8 mouse cellular contexts compared by ENCODE assay signal in the genomic region with DNA sequence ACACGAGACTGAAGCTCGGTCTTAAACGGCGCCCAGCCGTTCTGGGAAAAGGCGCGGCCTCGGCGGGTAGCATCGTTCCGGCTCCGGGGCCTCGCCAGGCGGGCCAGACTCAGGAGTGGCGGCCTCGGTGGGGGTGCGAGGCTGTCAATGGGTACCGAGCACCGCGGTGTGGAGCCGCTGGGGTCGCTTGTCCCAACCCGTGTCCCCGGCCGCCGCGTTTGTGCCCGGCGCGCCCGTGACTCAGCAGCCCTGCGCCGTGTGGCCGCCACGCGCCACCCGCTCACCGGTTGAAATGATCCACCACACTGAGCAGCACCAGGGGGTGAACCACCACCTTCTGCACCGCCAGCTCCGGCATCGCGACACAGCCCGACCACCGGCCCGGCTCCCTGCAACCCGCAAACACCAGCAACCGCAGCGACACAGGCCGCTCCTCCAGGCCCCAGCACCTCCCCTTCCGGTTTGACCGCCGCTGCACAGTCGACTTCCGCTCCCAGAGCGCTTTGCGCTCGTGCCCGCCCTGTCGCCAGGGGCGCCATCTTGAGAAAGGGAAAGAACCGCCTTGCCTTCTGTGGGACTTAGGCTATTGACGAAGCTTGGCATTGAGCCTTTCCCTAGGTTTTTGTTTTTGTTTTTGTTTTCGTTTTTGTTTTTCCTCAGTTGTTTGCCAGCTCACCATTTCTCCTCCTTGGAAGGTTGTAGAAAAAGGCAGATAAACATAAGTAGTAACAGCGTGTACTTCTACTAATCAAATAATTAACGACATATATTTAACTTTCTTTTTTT. TPM values are rescaled to one million over a fixed set of nuclear protein-coding genes. Genes with fewer than 3 reads are reported as not detected.
DNase-seq lines count a peak whose midpoint lies in the region; ATAC-seq and TF ChIP-seq lines count a peak whose summit lies in the region.

A gene (minus strand): TSS at position 470 of the 786 bp plus-strand sequence.

- TF ChIP-seq POLR2A in liver, adult 2 months (IDR thresholded peaks at IDR 0.05; ENCODE audit: extremely low read depth, insufficient read depth, low read length): peak; percentile 79
- TF ChIP-seq POLR2A in myocyte (IDR thresholded peaks at IDR 0.05; ENCODE audit: insufficient read length, low read depth): peak; percentile 94

- peak; percentile 19; the same call in 1 of the 2 replicates for TF ChIP-seq CTCF in liver, adult 2 months (IDR thresholded peaks at IDR 0.05; ENCODE audit: low read depth, low read length)

- ATAC-seq in erythroblast, adult 5-6 weeks (replicated peaks; ENCODE audit: low FRiP score, poor library complexity, severe bottlenecking): peak; percentile 100
- ATAC-seq in heart, embryonic 11.5 days (replicated peaks; ENCODE audit: insufficient number of reproducible peaks, low FRiP score, low TSS enrichment): peak; percentile 93
- ATAC-seq in kidney, embryonic 16.5 days (ENCODE audit: low FRiP score, low TSS enrichment): peak; percentile 98

- peak within 1 kb of the TSS; percentile 98 for H3K4me3 ChIP-seq in heart, embryonic 11.5 days (ENCODE audit: low read depth, low read length)
- peak within 1 kb of the TSS; percentile 98 for H3K4me3 ChIP-seq in kidney, embryonic 16.5 days (ENCODE audit: low read length)
- H3K4me3 ChIP-seq in liver, adult 2 months (ENCODE audit: insufficient read depth, low read depth, low read length): peak within 1 kb of the TSS; percentile 98
- H3K4me3 ChIP-seq in myocyte: peak within 1 kb of the TSS; percentile 91

- no peaks in the 10 kb centered on the region for H3K27me3 ChIP-seq in heart, embryonic 11.5 days (ENCODE audit: control insufficient read depth, insufficient read depth, low read length)
- no peaks in the 10 kb centered on the region for H3K27me3 ChIP-seq in kidney, embryonic 16.5 days (ENCODE audit: insufficient read depth, low read length)
- no peaks in the 10 kb centered on the region for H3K27me3 ChIP-seq in liver, adult 2 months (ENCODE audit: control insufficient read depth, insufficient read depth, low read length)
- H3K27me3 ChIP-seq in myocyte (ENCODE audit: control insufficient read depth, insufficient read depth, insufficient read length): peaks cover under 1% of the 10 kb centered on the region
- no peaks in the 10 kb centered on the region for H3K27me3 ChIP-seq in splenic B cell, adult 2 months (ENCODE audit: control insufficient read depth, insufficient read depth, low read length, poor library complexity, severe bottlenecking)

- H3K79me2 ChIP-seq in liver, adult 2 months (ENCODE audit: control insufficient read depth, insufficient read depth, low read length): peaks cover 5% of the 10 kb centered on the region; the same call in 1 of the 2 replicates
- peaks cover 32% of the 10 kb centered on the region for H3K79me2 ChIP-seq in myocyte (ENCODE audit: control insufficient read depth, insufficient read depth)

- no peaks in the 10 kb centered on the region for H3K9me3 ChIP-seq in heart, embryonic 11.5 days (replicated peaks; ENCODE audit: control insufficient read depth, low read length)
- H3K9me3 ChIP-seq in kidney, embryonic 16.5 days (ENCODE audit: low read length): no peaks in the 10 kb centered on the region

- WGBS in heart, embryonic 11.5 days (ENCODE audit: insufficient replicate concordance): 1% methylated on average over 65 of the region's 65 CpGs
- 2% methylated on average over 65 of the region's 65 CpGs for WGBS in kidney, embryonic 16.5 days
- WGBS in liver, adult 2 months: 1% methylated on average over 65 of the region's 65 CpGs

- H3ac ChIP-seq in myocyte (ENCODE audit: control insufficient read depth, insufficient read length): peak within 1 kb of the TSS; percentile 44

- DNase-seq in B cell, adult 2 months: peak; percentile 93 to 94
- DNase-seq in brain, adult 2 months (ENCODE audit: low read depth, low spot score): peak; percentile 96
- DNase-seq in liver, adult 2 months (ENCODE audit: extremely low read depth, low read depth, low spot score): peak; percentile 75
- DNase-seq in splenic B cell, adult 2 months (ENCODE audit: low read depth, low spot score): peak; percentile 93

- H3K4me1 ChIP-seq in heart, embryonic 11.5 days (ENCODE audit: control insufficient read depth, insufficient read depth, low read length): peaks cover 8% of the 10 kb centered on the region; the same call in 1 of the 2 replicates
- H3K4me1 ChIP-seq in kidney, embryonic 16.5 days (ENCODE audit: insufficient read depth, low read length): peaks cover 10% of the 10 kb centered on the region
- H3K4me1 ChIP-seq in liver, adult 2 months (ENCODE audit: control insufficient read depth, insufficient read depth, low read length): peaks cover 2% of the 10 kb centered on the region; the same call in 1 of the 2 replicates

- peaks cover 18% of the 10 kb centered on the region for H3K36me3 ChIP-seq in heart, embryonic 11.5 days (ENCODE audit: control insufficient read depth, insufficient read depth, low read length)
- peaks cover 23% of the 10 kb centered on the region for H3K36me3 ChIP-seq in kidney, embryonic 16.5 days (ENCODE audit: insufficient read depth, low read length)
- peaks cover 22% of the 10 kb centered on the region for H3K36me3 ChIP-seq in liver, adult 2 months (ENCODE audit: control insufficient read depth, insufficient read depth, low read length)
- H3K36me3 ChIP-seq in myocyte (ENCODE audit: control insufficient read depth, insufficient read depth): peaks cover 19% of the 10 kb centered on the region
- H3K36me3 ChIP-seq in splenic B cell, adult 2 months (ENCODE audit: control insufficient read depth, insufficient read depth, low read length, poor library complexity, severe bottlenecking): peaks cover 6% of the 10 kb centered on the region

- peak within 1 kb of the TSS; percentile 96 for H3K9ac ChIP-seq in heart, embryonic 11.5 days (ENCODE audit: low read depth, low read length)
- H3K9ac ChIP-seq in kidney, embryonic 16.5 days (replicated peaks; ENCODE audit: low read length): peak within 1 kb of the TSS; percentile 91
- H3K9ac ChIP-seq in liver, adult 2 months (ENCODE audit: low read depth, low read length): peak within 1 kb of the TSS; percentile 99

- H3K27ac ChIP-seq in heart, embryonic 11.5 days (ENCODE audit: low read depth, low read length): peak within 1 kb of the TSS; percentile 78
- H3K27ac ChIP-seq in kidney, embryonic 16.5 days (ENCODE audit: low read length): peak within 1 kb of the TSS; percentile 80
- H3K27ac ChIP-seq in liver, adult 2 months (replicated peaks; ENCODE audit: insufficient read depth, low read depth, low read length): peak within 1 kb of the TSS; percentile 97

- H3K4me2 ChIP-seq in heart, embryonic 11.5 days: peak within 1 kb of the TSS; percentile 81
- H3K4me2 ChIP-seq in kidney, embryonic 16.5 days (replicated peaks; ENCODE audit: low read depth, low read length): peak within 1 kb of the TSS; percentile 78
- peak within 1 kb of the TSS; percentile 77 for H3K4me2 ChIP-seq in myocyte (ENCODE audit: low read depth)

TF ChIP-seq in myocyte, 11 proteins besides CTCF, POLR2A, EP300 and RAD21:
- no peak for TF ChIP-seq CEBPB (IDR thresholded peaks at IDR 0.05; ENCODE audit: insufficient read depth, poor library complexity, severe bottlenecking)
- TF ChIP-seq MYOG (IDR thresholded peaks at IDR 0.05; ENCODE audit: control insufficient read depth in 1 of 3, insufficient read depth in 1 of 3, insufficient read length in 2 of 3, low read depth in 2 of 3): peak in 1 of 3 experiments; percentile 29
- no peak for TF ChIP-seq SRF (IDR thresholded peaks at IDR 0.05; ENCODE audit: control insufficient read depth, insufficient read length, low read depth)
- TF ChIP-seq MYOD1 (IDR thresholded peaks at IDR 0.05; ENCODE audit: control insufficient read depth in 1 of 3, insufficient read length in 2 of 3, low read depth in 2 of 3): peak in 1 of 3 experiments; percentile 45
- TF ChIP-seq REST (IDR thresholded peaks at IDR 0.05; ENCODE audit: insufficient read depth, insufficient read length): no peak
- peak; percentile 96 for TF ChIP-seq POLR2AphosphoS2 (IDR thresholded peaks at IDR 0.05; ENCODE audit: insufficient read length, low read depth)

RNA-seq across cellular contexts. Expression of the gene that starts here (rescaled TPM):
- total RNA-seq in erythroblast, adult 5-6 weeks (2015; ENCODE audit: low replicate concordance): 45.5 and 49.7 TPM in 2 replicates
- total RNA-seq in erythroblast, adult 5-6 weeks (2017; ENCODE audit: low replicate concordance): 24.5 and 27.7 TPM in 2 replicates
- polyA plus RNA-seq in heart, embryonic 11.5 days (2014; fragmentation: Nextera tagmentation; extraction: Ambion mirVana): 223 and 234 TPM in 2 replicates
- polyA plus RNA-seq in kidney, embryonic 16.5 days (2015; fragmentation: Nextera tagmentation; extraction: Ambion mirVana): 237 and 246 TPM in 2 replicates
- total RNA-seq in liver, adult 2 months (2014; rRNA removed): 26.6 and 32.7 TPM in 2 replicates
- polyA plus RNA-seq in liver, adult 2 months (2012; rRNA removed): 48.6 and 49.9 TPM in 2 replicates
- 187 TPM for polyA plus RNA-seq in myocyte (2012; fragmentation: generic; extraction: Trizol)

Comparison
In these comparisons a context has a peak if more than half of its experiments do, and no peak if none do; other contexts are left out.
1. Peak in every context shown above with its lines: DNase-seq, ATAC-seq, H3K4me3 ChIP-seq and H3K27ac ChIP-seq.